Mouse (Mus musculus): ENCODE data around the gene Lrmp.
"Not testable (repeated sequence)": the region's sequence is repeated elsewhere in the genome, so short reads cannot be mapped to it uniquely, and the experiment has no call there.

The Lrmp gene

DNA sequence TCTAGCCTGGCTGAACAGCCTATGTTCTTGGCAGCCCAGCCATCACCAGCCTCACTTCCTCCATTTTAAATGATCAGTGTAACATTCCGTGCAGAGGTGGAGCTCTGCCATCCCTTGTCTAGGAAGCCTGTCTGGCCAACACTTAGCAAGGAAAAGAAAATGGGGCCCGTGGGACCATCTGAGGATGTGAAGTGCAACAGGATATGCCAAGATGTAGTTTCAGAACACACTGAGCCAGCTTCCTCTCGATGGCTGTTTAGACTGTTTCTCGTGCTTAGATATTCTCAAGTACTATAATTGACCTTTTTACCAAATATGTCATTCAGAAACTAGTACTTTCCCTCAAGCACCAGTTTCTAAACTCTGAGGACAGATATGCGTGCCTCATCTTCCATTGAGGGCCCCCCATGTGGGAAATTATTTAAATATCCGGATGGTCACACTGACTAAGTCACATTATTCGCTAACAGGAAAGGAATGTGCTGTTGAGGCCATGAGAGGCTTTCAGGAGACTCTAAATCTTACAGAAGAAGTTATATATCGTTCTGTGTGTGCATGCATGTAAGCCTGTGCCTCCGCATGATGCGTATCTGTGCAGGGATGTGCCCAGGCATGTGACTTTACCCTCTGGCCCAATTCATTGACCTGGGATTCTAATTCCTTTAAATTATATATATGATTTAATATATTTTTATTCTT lies 11.1 kb upstream of the Lrmp start:
- DNase-seq (ENCODE audit: low spot score in 2 of 2): no peak

DNA sequence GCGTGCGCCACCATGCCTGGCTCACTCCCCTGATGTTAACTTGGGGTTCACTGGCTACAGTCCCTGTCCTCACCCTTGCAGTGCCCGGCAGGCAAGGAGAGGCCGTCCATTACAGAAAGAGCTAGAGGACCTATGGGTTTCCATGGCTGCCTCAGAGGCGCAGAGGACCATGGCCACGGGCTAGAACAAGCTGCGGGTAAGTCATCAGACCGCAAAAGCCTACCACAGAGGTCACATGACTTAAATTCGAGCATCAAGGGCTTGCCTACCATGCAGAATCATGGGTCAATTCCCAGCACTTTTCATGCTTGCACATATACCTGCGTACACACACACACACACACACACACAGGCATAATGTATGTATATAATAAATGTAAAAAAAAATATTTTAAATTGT lies 10.0 kb upstream of the Lrmp start:
- no peak for DNase-seq (ENCODE audit: low spot score in 2 of 2)

DNA sequence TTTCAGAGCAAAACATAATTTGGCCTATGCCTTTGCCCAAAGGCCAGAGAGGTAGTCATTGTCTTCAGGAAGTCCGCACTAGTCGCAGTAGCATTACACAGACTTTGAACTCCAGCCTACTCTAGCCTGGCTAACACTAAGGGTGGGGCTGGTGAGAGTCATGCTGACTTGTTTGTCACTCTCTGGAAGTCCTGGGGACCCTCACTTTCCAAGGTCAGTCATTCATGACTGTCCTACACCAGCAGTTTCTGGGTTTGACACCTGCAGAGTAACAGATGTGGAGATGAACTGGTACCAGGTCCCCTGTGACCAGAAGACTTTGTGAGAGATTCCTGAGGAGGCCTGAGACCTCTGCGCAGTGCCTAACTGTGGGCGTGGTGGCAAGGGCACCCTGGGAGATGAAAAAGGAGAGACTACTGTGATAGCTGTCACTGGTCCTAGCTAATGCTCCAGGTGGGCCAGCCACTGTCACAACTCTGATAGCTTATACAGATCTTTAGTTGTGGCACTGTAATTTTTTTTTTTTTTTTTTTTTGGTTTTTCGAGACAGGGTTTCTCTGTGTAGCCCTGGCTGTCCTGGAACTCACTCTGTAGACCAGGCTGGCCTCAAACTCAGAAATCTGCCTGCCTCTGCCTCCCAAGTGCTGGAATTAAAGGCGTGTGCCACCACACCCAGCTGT lies 9.2 kb upstream of the Lrmp start:
- DNase-seq (ENCODE audit: low spot score in 2 of 2): no peak

DNA sequence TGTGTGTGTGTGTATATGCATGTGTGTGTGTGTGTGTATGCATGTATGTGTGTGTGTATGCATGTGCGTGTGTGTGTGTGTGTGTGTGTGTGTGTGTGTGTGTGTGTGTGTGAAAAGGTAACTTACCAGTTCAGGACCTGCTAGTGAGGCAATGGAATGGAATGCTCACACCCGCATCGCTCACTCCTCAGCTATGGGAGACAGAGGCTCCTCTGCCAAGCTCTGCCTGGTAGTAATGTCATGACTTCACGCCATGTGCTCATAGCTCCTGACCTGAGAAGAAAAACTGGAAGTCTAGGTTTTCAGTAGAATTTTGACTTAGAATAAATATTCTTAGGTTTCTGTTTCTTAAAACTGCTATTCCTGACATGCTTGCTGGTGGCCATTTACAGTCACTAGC lies 4.7 kb upstream of the Lrmp start:
- DNase-seq (ENCODE audit: low spot score in 2 of 2): no peak

DNA sequence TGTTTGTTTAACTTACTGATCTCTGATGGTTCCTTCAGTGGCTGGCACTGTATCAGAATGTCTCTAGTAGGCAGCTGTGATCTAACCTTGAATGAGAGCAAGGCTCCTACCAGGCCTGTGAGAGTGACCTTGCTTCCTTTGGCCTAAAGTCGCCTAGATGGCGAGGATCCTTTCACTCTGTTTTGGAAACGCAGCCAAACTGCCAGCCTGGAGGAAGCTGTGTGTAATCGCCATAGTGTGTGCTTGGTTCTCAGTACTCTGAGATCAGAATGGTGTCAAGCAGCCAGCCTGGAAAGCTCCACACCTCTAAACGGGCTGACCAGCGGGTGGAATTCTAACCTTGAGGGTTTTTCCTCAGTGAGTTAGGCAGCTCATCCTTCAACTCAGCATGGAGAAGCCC lies 2.6 kb upstream of the Lrmp start:
- DNase-seq (ENCODE audit: low spot score in 2 of 2): no peak

DNA sequence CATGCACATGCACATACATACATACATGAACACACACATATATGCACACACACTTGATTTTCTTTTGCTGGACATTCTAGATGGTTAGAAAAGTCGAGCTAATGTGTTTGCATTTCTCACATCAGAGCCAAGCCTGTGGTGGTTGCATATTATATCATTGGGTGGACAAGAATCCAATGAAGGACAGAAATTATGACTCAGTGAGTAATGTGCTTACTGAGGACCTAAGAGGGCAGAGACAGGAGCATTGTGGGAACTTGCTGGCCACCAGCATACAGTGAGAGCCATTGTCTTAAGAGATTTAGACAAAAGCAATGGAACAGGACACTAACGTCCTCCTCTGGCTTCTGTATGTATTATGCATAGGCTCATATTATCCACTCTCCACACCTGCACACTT lies 892 bp upstream of the Lrmp start:
- no peak for DNase-seq (ENCODE audit: low spot score in 2 of 2)

DNA sequence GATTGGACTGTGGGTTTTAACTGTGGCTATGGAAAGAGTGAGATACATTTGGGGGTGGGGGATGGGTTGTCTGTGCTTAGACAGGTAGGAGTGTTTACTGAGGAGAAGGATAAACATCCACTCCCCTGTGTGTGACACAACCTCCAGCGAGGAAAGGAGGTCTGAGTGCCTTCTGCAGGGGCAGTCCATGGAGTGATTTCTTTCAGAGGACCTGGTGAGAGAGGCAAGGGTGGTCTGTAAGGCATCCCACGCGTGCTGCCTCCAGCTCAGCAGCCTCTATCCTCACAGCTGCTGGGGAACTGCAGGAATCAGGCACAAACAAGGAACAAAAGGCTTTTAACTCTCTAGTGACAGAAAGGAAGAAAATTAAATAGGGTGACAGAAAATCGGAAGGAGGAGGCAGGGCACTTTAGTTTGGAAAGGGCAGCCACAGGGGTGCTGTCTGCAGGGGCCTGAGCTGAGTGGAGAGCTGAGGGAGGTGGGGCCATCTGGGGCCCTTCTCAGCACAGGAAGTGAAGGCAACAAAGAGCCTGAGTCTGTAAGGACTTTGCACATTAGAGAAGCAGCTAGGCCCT lies 732 bp downstream of the Lrmp start:
- DNase-seq (ENCODE audit: low spot score in 2 of 2): no peak

DNA sequence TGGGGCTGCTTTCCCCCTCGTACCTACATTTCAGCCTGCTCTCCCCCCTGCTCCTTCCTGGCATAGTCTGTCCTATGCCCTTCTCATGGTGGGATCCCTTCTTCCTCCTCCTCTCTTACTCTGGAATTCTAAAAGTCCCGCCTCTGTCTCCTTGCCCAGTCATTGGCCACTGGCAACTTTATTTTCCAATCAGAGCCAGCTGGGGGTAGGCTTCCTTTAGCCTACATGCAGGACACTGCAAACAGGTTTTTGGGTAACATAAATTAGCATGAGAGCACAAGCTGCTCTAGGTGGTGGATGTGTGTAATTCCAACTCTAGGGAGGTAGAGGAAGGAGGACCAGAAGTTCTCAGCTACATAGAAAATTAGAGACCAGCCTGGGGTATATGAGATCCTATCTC lies 4.6 kb downstream of the Lrmp start:
- DNase-seq (ENCODE audit: low spot score in 2 of 2): no peak

DNA sequence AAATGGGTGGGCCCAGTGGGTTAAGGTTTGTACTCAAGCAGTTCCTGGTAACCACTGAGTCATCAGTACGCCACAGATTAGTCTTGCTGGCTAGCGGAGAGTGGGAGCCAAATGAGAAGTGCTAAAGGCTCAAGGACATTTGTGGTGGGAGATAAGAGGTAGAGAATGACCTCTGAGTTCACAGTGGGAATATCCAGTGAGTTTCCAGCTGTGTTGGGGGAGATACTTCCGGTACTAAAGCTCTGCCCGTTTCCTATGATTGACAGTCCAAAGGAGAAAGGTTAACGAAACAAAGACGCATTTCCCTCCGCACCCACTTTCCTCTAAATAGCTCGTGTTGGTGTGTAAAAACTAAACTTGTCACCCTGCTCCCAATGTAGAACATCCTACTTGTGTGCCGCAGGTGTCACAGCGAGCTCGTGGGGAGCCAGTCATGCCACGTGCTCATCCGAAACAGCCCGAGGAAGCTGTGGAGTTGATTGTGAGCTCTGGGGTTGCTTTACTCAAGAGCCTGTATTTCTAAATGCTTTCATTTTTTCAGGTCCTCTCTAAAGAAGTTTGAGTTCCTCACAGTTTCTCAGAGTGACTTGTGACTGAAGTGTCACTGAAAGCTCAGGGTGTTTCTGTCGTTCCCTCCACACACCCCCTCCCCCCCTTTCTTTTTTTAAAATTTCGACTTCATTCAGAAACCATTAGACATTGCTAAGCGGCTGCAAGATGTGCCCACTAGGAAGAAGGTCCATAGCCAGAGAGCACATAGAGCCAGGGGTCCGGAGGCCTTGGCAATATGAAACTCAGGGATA lies 5.5 kb downstream of the Lrmp start:
- no peak for DNase-seq (ENCODE audit: low spot score in 2 of 2)

DNA sequence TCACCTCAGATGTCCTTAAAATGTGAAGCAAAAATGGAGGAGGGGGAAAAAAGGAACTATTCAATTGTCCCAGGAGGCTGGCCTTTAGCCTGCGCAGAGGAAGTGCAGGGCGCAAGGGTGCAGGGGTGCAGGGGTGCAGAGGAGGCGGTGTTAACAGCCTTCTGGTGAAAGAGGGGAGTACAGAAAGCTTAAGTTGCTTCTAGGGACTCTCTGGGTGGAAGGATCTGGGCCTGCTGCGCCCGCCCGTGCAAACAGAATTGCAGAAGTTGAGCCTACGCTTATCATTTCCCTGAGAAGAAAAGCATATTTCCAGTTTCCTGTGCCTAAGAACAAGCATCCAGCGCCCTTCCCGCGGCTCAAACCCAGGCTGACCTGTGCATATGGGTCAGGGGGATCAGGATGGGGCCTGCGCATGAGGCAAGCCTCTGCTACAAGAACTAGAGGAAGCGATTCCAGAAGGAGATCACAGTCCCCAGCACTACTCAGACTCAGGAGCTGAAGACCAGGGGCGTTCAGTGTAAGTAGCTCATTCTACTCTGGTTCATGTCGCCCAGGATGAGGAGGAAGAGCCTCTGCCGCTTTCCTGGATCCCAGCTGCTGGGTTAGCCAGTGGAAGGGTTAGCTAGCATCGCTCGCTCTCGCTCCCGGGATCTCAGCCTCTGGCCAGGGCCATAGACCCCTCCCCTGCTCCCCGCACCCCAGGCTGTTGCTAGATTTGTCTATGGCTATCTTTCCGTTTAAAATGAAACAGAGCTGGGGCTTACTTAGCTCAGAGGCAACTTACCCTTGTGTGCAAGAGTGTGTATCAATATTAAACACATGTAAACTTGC lies 6.4 kb downstream of the Lrmp start:
- no peak for DNase-seq (ENCODE audit: low spot score in 2 of 2)

DNA sequence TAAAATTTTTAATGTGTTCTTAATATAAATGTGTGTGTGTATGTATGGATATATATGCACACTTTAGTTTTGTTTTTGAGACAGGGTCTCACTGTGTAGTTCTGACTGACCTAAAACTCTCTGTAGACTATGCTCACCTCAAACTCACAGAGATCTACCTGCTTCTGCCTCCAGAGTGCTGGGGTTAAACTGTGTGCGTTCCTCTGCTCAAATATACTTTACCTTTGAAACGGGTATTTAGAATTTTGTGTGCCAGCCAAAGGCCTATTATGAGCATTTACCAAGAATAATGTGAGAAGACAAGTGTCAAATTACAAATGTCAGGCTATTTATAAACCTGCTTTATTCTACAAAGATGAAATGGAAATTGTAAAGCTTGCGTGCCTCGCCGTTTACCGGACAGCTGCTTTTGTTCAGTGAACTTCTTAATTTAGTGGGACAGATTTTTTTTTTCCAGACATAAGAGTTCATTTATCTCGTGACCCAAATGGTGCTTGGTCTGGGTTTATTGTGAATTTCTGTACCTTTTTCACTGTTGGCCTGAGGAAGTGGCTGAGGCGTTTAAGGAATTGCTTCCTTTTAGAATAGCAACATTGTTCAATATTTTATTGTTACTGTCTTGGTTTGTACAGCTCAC lies 7.1 kb downstream of the Lrmp start:
- DNase-seq (ENCODE audit: low spot score in 2 of 2): no peak

DNA sequence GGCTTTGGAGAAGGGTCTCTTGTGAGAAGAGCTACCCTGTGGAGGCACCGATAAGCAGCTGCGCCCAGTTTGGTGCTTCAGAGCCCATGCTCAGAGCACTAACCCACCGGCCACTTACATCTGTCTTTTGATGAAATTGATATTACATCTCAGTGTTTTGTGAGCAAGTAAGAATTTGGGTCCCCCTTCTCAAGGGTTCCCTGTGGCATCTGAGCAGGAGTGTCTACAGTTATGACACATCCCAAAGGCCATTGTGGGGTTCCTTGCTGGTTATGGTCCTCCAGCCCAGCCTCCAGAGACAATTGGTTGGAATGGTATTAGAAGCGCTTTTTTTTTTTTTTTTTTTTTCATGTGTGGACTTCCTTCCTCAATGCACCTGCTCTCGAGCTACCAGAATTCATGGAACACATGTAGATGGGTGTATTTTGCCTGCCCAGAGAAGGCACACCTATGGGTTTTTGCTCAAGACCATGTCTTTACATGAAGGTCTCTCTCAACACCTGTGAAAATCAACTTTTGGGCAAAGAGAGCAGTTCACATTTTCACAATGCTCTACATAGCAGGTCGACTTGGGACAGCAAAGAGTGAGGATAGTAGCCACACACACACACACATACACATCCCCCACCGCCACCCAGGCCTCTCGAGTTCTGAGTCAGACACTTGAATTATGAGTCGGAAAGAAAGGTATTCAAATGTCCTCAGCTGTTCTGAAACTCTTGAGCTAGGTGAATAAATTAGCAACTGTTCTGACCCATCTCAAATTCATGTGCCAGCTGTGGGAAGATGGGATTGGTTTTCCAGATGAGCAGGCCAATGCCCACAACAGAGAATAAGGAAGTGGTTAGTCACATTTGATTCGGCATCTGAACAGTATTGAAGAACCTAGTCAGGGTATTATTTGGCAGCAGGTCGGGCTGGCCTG lies 7.9 kb downstream of the Lrmp start:
- no peak for DNase-seq (ENCODE audit: low spot score in 2 of 2)

DNA sequence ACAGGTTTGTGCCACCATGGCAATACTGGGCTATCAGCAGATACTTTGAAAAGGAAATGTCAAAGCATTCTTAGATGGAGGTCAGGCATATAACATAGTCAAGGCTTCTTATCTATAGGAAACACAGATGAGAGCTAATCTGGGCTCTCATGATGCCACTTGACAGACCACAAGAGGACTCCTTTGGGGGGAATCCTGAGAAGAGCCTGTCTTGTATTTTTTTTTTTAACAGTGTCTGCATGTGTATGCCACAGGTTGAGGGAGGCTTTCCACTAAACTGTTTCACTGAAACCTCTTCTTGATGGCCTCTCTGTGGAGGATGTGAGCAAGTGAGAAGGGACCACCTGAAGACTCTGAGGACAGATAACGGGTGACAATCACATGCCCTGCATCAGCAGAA lies 9.2 kb downstream of the Lrmp start:
- no peak for DNase-seq (ENCODE audit: low spot score in 2 of 2)

DNA sequence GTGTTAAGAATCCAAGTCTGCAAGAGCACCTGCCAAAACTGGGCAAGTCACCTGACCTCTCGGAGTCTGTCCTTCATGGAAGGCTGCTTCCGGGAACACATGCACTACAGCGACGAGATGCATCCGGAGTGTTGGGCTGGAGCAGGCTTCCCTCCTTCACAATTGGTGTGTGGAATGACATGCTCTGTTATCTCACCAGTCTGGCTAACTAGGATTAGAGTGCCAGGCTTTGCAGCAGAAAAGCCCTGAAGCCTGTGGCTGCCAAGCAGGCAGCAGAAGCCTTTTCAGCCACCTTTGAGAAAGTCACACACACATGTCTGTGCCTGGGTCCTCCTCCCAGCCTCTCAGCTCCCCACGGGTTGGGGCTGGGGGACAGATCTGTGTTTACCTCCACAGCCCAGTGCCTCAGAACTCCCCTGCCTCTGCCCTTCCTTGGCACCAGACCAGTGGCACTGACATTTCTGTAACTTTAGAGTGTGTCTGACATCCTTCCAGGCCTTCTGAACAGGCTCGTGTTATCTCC lies 10.2 kb downstream of the Lrmp start:
- DNase-seq (ENCODE audit: low spot score in 2 of 2): no peak

DNA sequence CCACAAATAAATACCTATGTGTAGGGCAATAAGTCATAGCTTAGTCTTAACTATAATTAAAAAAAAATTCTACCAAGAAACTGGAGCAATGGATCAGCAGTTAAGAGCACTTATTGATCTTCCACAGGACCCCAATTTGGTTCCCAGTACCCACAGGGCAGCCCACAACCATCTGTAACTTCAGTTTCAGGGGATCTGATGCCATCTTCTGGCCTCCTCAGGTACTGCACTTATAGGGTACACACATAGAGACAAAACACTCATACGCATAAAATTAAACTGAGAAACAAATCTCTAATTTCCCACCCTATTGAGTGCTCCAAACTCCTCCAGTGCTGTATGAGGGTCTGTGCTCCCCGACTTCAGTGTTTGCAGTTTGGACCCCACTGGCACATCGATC lies 12.2 kb downstream of the Lrmp start:
- no peak for DNase-seq (ENCODE audit: low spot score in 2 of 2)

DNA sequence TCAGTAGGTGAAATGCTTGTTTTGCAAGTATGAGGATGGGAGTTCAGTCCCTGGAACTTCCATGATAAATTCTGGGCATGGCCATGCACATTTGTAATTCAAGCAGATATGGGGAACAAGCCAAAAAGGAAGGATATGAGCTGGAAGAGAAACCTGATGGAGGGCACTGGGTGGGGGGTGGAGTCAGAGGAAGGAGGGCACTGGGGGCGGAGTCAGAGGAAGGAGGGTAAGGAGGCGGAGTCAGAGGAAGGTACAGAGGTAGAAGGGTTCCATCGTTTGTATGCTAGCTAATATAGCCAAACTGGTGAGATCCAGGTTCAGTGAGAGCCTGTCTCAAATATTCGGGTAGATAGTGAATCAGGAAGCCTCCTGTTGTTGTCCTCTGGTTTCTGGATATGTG lies 14.1 kb downstream of the Lrmp start:
- DNase-seq (ENCODE audit: low spot score in 2 of 2): no peak

DNA sequence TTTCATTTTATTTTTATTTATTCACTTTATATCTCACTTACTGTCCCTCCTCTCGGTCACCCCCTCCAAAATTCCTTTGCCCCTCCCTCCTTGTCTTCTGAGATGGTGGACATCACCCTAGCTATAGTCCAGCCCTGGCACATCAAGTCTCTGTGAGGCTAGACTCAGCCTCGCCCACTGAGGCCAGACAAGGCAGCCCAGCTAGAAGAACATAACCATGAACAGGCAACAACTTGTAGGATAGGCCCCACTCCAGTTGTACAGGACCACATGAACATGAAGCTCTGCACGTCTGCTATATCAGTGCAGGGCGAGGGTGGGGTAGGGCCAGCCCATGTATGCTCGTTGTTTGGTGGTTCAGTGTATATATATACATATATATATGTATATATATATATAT lies 16.5 kb downstream of the Lrmp start:
- no peak for DNase-seq (ENCODE audit: low spot score in 2 of 2)

DNA sequence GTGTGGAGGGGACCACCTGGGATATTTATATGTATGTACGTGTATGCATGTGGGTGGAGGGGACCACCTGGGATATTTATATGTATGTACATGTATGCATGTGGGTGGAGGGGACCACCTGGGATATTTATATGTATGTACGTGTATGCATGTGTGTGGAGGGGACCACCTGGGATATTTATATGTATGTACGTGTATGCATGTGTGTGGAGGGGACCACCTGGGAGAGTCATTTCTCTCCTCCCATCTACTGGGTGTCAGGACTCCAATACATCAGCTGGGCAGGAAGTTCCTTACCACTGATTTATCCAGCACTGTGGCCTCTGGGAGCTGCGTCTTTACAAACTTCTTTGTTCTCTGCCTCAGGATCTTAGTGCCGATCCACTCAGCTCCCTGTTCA lies 17.5 kb downstream of the Lrmp start:
- DNase-seq (ENCODE audit: low spot score in 2 of 2): not testable (repeated sequence)

DNA sequence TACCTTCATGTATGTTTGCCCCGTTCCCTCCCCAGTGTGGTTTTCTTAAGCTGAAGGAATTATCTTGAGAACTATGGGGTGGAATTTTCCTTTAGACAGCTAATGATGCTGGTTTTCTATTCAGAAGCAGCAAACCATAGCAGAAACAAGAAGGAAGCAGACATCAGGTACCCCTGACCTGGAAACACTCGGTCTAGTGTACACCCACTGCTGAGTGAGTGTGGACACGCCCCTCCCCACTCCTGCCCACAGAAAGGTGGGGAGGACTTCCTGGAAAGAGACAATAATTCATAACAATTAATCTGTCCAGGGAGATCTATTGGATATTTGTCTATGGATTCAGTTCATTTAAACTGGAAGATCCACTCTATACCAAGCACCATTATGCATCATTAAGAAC lies 19.8 kb downstream of the Lrmp start:
- no peak for DNase-seq (ENCODE audit: low spot score in 2 of 2)

DNA sequence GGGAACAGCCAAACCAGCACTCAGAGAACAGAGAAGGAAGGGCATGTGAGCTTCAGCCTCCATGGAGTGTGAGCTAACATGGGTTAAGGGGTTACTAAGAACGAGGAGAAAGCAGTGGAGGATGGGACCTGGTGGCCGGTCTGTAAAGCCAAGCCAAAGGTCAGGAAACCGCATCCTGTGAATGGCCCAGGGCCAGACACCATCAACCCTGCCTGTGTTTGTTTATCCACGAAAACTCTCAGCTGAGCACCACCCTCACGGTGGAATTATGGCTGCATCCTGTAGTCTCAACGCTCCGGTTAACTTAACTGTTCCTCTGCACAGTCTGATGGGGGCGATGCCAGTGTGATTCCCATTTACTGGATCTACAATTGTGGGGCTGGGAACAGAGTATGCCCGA lies 20.4 kb downstream of the Lrmp start:
- DNase-seq (ENCODE audit: low spot score in 2 of 2): no peak

All from frontal cortex, postnatal 25 days (tissue).